Mouse (Mus musculus): ENCODE data around the gene Pcbp3.

GRCm38 (mm10) chr10:76872736-76873135 lies 89.0 kb downstream of the Pcbp3 start:
- no peak for TF ChIP-seq CTCF (IDR thresholded peaks at IDR 0.05; ENCODE audit: borderline replicate concordance, insufficient read depth, low read depth, low read length)
- TF ChIP-seq POLR2A (IDR thresholded peaks at IDR 0.05; ENCODE audit: borderline replicate concordance, insufficient read depth, low read length): no peak
